Mouse (Mus musculus) cerebellum, adult 2 months (tissue): ENCODE results near the gene Zfp111.

Experiments
- CTCF ChIP-seq: fragments of 200-500 bp; IDR thresholded peaks from 2 replicates; pipeline ENCODE4 v1.5.1; 2011; ENCODE audit warnings: low read depth, mild to moderate bottlenecking, control low read depth, low read length, moderate library complexity, borderline replicate concordance; ENCODE audit not compliant: insufficient read depth
- POLR2A ChIP-seq: fragments of 200-500 bp; IDR thresholded peaks from 2 replicates; pipeline ENCODE4 v1.6.1; 2011; ENCODE audit warnings: low read length, control low read depth, borderline replicate concordance; ENCODE audit not compliant: insufficient read depth

DNA sequence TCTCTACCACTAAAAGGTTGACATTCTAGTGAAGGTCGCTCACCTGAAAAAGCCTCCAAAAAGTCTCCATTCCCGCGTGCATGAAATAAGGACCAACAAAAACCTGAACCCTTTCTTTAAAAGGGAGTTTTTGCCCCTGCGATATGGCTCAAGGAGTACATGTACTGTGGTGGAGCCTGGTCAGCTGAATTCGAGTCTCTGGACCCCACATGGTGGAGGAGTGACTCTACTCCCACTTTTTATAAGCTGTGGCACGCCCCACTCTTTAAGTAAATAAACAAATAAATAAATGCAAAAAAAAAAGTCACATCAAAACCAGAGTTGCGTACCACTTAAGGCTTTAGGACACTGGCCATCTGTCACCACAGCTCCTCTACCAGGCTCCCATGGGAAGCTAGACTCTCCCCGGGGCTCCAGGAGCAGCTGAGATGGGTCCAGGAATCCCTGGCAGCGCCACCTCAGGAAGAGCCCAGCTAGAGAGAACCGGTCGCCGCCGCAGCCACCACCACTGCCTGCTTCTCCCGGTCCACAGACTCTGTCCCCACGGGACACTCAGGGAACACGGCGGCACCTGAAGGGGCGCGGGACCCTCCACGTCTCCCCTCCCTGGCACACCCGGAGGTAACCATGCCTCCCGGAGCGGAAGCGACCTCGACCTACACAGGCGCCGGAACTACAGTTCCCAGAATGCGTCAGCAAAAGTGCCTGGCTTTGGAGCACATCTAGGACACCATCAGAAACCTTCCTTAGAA, 26.0 kb upstream of the Zfp111 start, which contains the start of gene Zfp109:
- TF ChIP-seq CTCF (no peak), POLR2A (peak; percentile 53; the same call in 1 of the 2 replicates)
